Mouse (Mus musculus) liver, adult 2 months (tissue): Measurements from ENCODE around the gene Ccdc163.

Source experiments
- CTCF ChIP-seq: fragments of 200-500 bp; IDR thresholded peaks from 2 replicates; pipeline ENCODE4 v1.5.1; 2011; ENCODE audit warnings: low read depth, low read length, control low read depth
- POLR2A ChIP-seq: fragments of 200-500 bp; IDR thresholded peaks from 2 replicates; pipeline ENCODE4 v1.6.1; 2011; ENCODE audit warnings: low read length, control low read depth; ENCODE audit not compliant: insufficient read depth; ENCODE audit errors: extremely low read depth

- TF ChIP-seq CTCF = no peak
- no peak for TF ChIP-seq POLR2A
These were observed 18.9 kb upstream of the Ccdc163 start for GRCm38 (mm10) chr4:116689309-116689876.
